Mouse (Mus musculus): Measurements from ENCODE around the gene Cep85l. TPM values are rescaled to one million over a fixed set of nuclear protein-coding genes. Genes with fewer than 3 reads are reported as not detected.

Cep85l gene
- polyA plus RNA-seq, 1 experiment from 2014 or later, result 3.8 TPM

DNA sequence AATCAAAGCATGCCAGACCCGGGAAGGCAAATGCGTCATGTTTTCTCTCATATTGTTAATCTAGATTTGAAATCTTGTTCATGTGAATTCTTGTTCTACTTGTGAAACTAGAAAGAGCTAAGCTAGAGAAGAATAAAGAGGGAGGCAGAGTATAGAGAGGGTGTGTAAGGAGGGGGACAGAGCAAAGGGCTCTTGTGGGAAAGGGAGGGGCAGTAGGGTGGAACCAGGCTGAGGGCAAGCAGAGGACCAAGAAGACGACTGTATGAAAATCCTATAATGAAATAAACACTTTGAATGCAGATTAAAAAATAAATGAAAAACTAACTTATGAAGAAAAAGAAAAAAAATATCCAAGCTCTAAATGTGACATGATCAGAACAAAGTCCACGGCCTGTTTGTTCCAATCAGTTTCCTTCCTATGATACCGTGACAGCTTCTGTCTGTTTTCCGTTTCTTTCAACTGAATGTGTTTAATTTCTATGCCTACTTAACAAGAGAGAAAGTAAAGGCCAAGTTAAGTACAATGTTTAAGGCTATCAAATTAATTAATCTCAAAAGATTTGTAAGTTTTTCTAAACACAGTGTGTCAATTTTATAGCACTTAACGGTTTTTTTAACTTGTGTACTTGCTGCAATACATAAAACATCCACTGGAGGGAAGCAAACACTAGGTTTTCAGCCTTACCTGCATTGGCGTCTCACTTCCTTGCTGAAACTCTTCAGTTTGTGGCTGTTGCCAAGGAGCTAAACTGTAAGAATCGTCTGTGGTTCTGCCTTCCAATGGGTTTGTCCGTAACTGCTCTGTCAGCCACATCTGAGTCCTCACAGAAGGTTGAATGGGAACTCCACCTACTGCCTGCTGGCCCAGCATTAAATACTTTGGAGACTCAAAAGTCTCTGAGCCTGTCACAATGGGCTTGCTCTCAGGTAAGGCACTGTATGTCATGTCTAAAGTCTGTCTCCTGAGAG, 31.7 kb downstream of the Cep85l start:
- Histone ChIP-seq H3K9ac (ENCODE audit: low read length) (no peak overlapping the region), H3K27me3 (ENCODE audit: control insufficient read depth, insufficient read depth, low read length) (no peaks in the 10 kb centered on the region), H3K9me3 (ENCODE audit: control insufficient read depth, low read length) (no peaks in the 10 kb centered on the region), H3K4me3 (ENCODE audit: low read depth, low read length) (no peak overlapping the region), H3K4me1 (ENCODE audit: control insufficient read depth, insufficient read depth, low read length) (no peaks in the 10 kb centered on the region), H3K27ac (ENCODE audit: low read depth, low read length) (no peak overlapping the region), H3K4me2 (no peak overlapping the region), H3K36me3 (ENCODE audit: control insufficient read depth, insufficient read depth, low read length) (no peaks in the 10 kb centered on the region)
- DNase-seq (ENCODE audit: low spot score, missing footprints), result peak; percentile 94
- peak; percentile 68; the same call in 1 of the 2 replicates for ATAC-seq (ENCODE audit: low FRiP score)
- WGBS, result 62% methylated on average over 10 of the region's 10 CpGs

GRCm38 (mm10) chr10:53346916-53347315, 32.8 kb downstream of the Cep85l start:
- Histone ChIP-seq H3K4me3 (ENCODE audit: low read depth, low read length) (no peak overlapping the region), H3K27ac (ENCODE audit: low read depth, low read length) (no peak overlapping the region), H3K9me3 (ENCODE audit: control insufficient read depth, low read length) (no peaks in the 10 kb centered on the region), H3K4me1 (ENCODE audit: control insufficient read depth, insufficient read depth, low read length) (no peaks in the 10 kb centered on the region), H3K27me3 (ENCODE audit: control insufficient read depth, insufficient read depth, low read length) (no peaks in the 10 kb centered on the region), H3K9ac (ENCODE audit: low read length) (no peak overlapping the region), H3K4me2 (no peak overlapping the region), H3K36me3 (ENCODE audit: control insufficient read depth, insufficient read depth, low read length) (no peaks in the 10 kb centered on the region)
- ATAC-seq (ENCODE audit: low FRiP score), result peak; percentile 30; the same call in 1 of the 2 replicates
- 90% methylated on average over 5 of the region's 5 CpGs for WGBS
- peak; percentile 26 for DNase-seq (ENCODE audit: low spot score, missing footprints)

DNA sequence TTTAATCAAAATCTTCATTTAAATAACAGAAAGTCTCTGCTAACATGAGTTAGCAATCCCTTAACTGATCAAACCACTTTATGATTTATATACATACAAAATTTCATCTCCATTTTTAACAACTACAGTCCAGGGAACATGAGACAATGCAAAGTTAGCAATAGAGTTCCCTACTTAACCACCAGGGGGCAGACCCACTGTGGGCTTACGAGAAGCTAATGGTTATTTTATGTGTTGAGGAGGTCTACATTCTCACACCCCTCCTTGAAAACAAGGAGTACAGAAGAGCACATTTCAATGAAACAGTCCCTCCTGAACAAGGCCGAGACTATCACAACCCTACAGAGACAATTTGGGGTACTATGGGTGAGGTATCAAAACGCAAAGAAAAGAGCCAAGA, 33.2 kb downstream of the Cep85l start:
- Histone ChIP-seq H3K36me3 (ENCODE audit: control insufficient read depth, insufficient read depth, low read length) (no peaks in the 10 kb centered on the region), H3K9ac (ENCODE audit: low read length) (no peak overlapping the region), H3K27ac (ENCODE audit: low read depth, low read length) (no peak overlapping the region), H3K27me3 (ENCODE audit: control insufficient read depth, insufficient read depth, low read length) (no peaks in the 10 kb centered on the region), H3K4me3 (ENCODE audit: low read depth, low read length) (no peak overlapping the region), H3K4me2 (no peak overlapping the region), H3K9me3 (ENCODE audit: control insufficient read depth, low read length) (no peaks in the 10 kb centered on the region), H3K4me1 (ENCODE audit: control insufficient read depth, insufficient read depth, low read length) (no peaks in the 10 kb centered on the region)
- DNase-seq (ENCODE audit: low spot score, missing footprints) (peak; percentile 93), ATAC-seq (ENCODE audit: low FRiP score) (peak; percentile 40; the same call in 1 of the 2 replicates)
- 46% methylated on average over 3 of the region's 3 CpGs for WGBS

- 89% methylated on average over 4 of the region's 4 CpGs for WGBS
- Histone ChIP-seq H3K27me3 (ENCODE audit: control insufficient read depth, insufficient read depth, low read length) (no peaks in the 10 kb centered on the region), H3K36me3 (ENCODE audit: control insufficient read depth, insufficient read depth, low read length) (no peaks in the 10 kb centered on the region), H3K4me1 (ENCODE audit: control insufficient read depth, insufficient read depth, low read length) (no peaks in the 10 kb centered on the region), H3K9ac (ENCODE audit: low read length) (no peak overlapping the region), H3K27ac (ENCODE audit: low read depth, low read length) (no peak overlapping the region), H3K9me3 (ENCODE audit: control insufficient read depth, low read length) (no peaks in the 10 kb centered on the region), H3K4me3 (ENCODE audit: low read depth, low read length) (no peak overlapping the region), H3K4me2 (no peak overlapping the region)
- DNase-seq (ENCODE audit: low spot score, missing footprints), result peak; percentile 53
- ATAC-seq (ENCODE audit: low FRiP score), result no peak
Measured at GRCm38 (mm10) chr10:53345508-53345907, 34.2 kb downstream of the Cep85l start.

GRCm38 (mm10) chr10:53343865-53344264, 35.9 kb downstream of the Cep85l start:
- no peak overlapping the region for H3K9ac ChIP-seq (ENCODE audit: low read length)

DNA sequence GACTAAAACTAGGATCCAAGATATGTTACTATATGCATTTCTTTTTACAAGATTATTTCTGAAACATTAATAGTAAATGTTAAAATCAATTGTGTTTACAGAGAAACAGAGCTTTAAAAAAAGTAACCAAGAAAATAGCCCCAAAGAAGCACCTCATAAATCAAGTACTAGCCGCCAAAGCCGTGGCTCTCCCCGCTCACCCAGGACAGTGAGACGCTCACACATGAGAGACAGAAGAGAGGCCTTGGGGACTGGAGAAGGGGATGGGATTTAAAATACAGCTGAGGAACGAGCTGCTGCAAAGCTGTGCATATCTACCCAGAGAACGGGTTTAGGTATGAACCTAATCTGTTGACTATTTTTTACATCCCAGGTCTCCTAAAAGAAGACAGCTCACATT, 36.4 kb downstream of the Cep85l start:
- no peak overlapping the region for H3K27ac ChIP-seq (ENCODE audit: low read depth, low read length)
- H3K4me3 ChIP-seq (ENCODE audit: low read depth, low read length), result no peak overlapping the region
- no peak overlapping the region for H3K9ac ChIP-seq (ENCODE audit: low read length)
- no peaks in the 10 kb centered on the region for H3K36me3 ChIP-seq (ENCODE audit: control insufficient read depth, insufficient read depth, low read length)
- H3K27me3 ChIP-seq (ENCODE audit: control insufficient read depth, insufficient read depth, low read length), result no peaks in the 10 kb centered on the region
- H3K9me3 ChIP-seq (ENCODE audit: control insufficient read depth, low read length), result no peaks in the 10 kb centered on the region
- no peak for ATAC-seq (ENCODE audit: low FRiP score)
- H3K4me1 ChIP-seq (ENCODE audit: control insufficient read depth, insufficient read depth, low read length), result no peaks in the 10 kb centered on the region
- 88% methylated on average over 6 of the region's 6 CpGs for WGBS
- H3K4me2 ChIP-seq, result no peak overlapping the region
- peak; percentile 26 for DNase-seq (ENCODE audit: low spot score, missing footprints)

More at GRCm38 (mm10) chr10:53343865-53344264, 35.9 kb downstream of the Cep85l start:
- WGBS, result 73% methylated on average over 10 of the region's 10 CpGs
- ATAC-seq (ENCODE audit: low FRiP score) (no peak), DNase-seq (ENCODE audit: low spot score, missing footprints) (peak; percentile 65)
- no peaks in the 10 kb centered on the region for H3K36me3 ChIP-seq (ENCODE audit: control insufficient read depth, insufficient read depth, low read length)
- H3K4me1 ChIP-seq (ENCODE audit: control insufficient read depth, insufficient read depth, low read length), result no peaks in the 10 kb centered on the region
- no peaks in the 10 kb centered on the region for H3K27me3 ChIP-seq (ENCODE audit: control insufficient read depth, insufficient read depth, low read length)
- H3K4me3 ChIP-seq (ENCODE audit: low read depth, low read length), result no peak overlapping the region
- no peak overlapping the region for H3K4me2 ChIP-seq
- H3K9me3 ChIP-seq (ENCODE audit: control insufficient read depth, low read length), result no peaks in the 10 kb centered on the region
- H3K27ac ChIP-seq (ENCODE audit: low read depth, low read length), result no peak overlapping the region

DNA sequence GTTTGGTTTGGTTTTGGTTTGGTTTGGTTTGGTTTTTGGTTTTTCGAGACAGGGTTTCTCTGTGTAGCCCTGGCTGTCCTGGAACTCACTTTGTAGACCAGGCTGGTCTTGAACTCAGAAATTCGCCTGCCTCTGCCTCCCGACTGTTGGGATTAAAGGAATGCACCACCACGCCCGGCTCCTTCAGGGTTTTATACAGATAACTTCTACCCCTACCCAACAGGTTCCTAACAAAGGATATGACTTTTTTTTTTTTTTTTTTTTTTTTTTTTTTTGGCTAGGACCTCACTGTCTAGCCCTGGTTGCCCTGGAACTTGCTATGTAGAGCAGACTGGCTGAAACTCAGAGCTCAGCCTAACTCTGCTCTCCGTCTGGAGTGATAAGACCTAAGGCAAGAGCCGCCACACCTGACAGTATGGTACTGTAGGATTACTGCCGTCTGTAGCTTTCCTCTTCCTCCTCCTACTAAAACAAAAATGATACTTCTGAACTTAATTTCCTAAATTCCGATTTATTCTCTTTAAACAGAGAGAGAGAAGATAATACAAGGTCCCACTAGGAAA, 37.5 kb downstream of the Cep85l start:
- ATAC-seq (ENCODE audit: low FRiP score), result no peak

GRCm38 (mm10) chr10:53341288-53341965, 38.3 kb downstream of the Cep85l start:
- Histone ChIP-seq H3K9ac (ENCODE audit: low read length) (no peak overlapping the region), H3K9me3 (ENCODE audit: control insufficient read depth, low read length) (no peaks in the 10 kb centered on the region), H3K27ac (ENCODE audit: low read depth, low read length) (no peak overlapping the region), H3K4me2 (no peak overlapping the region), H3K4me1 (ENCODE audit: control insufficient read depth, insufficient read depth, low read length) (no peaks in the 10 kb centered on the region), H3K27me3 (ENCODE audit: control insufficient read depth, insufficient read depth, low read length) (no peaks in the 10 kb centered on the region), H3K4me3 (ENCODE audit: low read depth, low read length) (no peak overlapping the region), H3K36me3 (ENCODE audit: control insufficient read depth, insufficient read depth, low read length) (no peaks in the 10 kb centered on the region)
- DNase-seq (ENCODE audit: low spot score, missing footprints) (peak; percentile 72), ATAC-seq (ENCODE audit: low FRiP score) (peak; percentile 46; the same call in 1 of the 2 replicates)
- 76% methylated on average over 7 of the region's 7 CpGs for WGBS

More for the DNA sequence above, 37.5 kb downstream of the Cep85l start:
- WGBS, result 89% methylated on average over 9 of the region's 9 CpGs
- Histone ChIP-seq H3K9ac (ENCODE audit: low read length) (no peak overlapping the region), H3K27ac (ENCODE audit: low read depth, low read length) (no peak overlapping the region), H3K4me1 (ENCODE audit: control insufficient read depth, insufficient read depth, low read length) (no peaks in the 10 kb centered on the region), H3K9me3 (ENCODE audit: control insufficient read depth, low read length) (no peaks in the 10 kb centered on the region), H3K36me3 (ENCODE audit: control insufficient read depth, insufficient read depth, low read length) (no peaks in the 10 kb centered on the region), H3K4me2 (no peak overlapping the region), H3K4me3 (ENCODE audit: low read depth, low read length) (no peak overlapping the region), H3K27me3 (ENCODE audit: control insufficient read depth, insufficient read depth, low read length) (no peaks in the 10 kb centered on the region)
- DNase-seq (ENCODE audit: low spot score, missing footprints), result peak; percentile 37
